Mouse (Mus musculus) retina, postnatal 7 days (tissue): Measurements from ENCODE around the gene Ap3m1.

Experiments
- DNase-seq: peaks from one replicate; pipeline ENCODE4 v3.0.0-alpha.2; 2012; ENCODE audit warnings: low read depth, low spot score

The Ap3m1 gene

GRCm38 (mm10) chr14:21073981-21074380 is 21.7 kb upstream of the Ap3m1 start:
- DNase-seq, result no peak

GRCm38 (mm10) chr14:21069594-21069993 is 17.3 kb upstream of the Ap3m1 start:
- DNase-seq, result no peak

GRCm38 (mm10) chr14:21065490-21066162 is 13.3 kb upstream of the Ap3m1 start:
- no peak for DNase-seq

- no peak for DNase-seq
These were observed 12.0 kb upstream of the Ap3m1 start for GRCm38 (mm10) chr14:21064321-21064720.

GRCm38 (mm10) chr14:21062766-21063513 is 10.6 kb upstream of the Ap3m1 start:
- DNase-seq, result no peak

GRCm38 (mm10) chr14:21058972-21059371 is 6.7 kb upstream of the Ap3m1 start:
- no peak for DNase-seq

- no peak for DNase-seq
These were observed 1.3 kb upstream of the Ap3m1 start for GRCm38 (mm10) chr14:21053586-21053985.

- DNase-seq, result no peak
These were observed 843 bp upstream of the Ap3m1 start for GRCm38 (mm10) chr14:21053151-21053550.

GRCm38 (mm10) chr14:21052781-21053130 is 448 bp upstream of the Ap3m1 start:
- DNase-seq, result no peak

GRCm38 (mm10) chr14:21051380-21052111 is 762 bp downstream of the Ap3m1 start:
- DNase-seq, result no peak

GRCm38 (mm10) chr14:21050734-21051133 is 1.6 kb downstream of the Ap3m1 start:
- DNase-seq, result peak; percentile 23

GRCm38 (mm10) chr14:21048879-21049278 is 3.4 kb downstream of the Ap3m1 start:
- DNase-seq, result no peak

- no peak for DNase-seq
These were observed 4.5 kb downstream of the Ap3m1 start for GRCm38 (mm10) chr14:21047840-21048239.

GRCm38 (mm10) chr14:21039623-21040022 is 12.7 kb downstream of the Ap3m1 start:
- DNase-seq, result no peak

- no peak for DNase-seq
These were observed 13.2 kb downstream of the Ap3m1 start for GRCm38 (mm10) chr14:21039077-21039476.

- DNase-seq, result no peak
These were observed 17.5 kb downstream of the Ap3m1 start for GRCm38 (mm10) chr14:21034791-21035190.

- DNase-seq, result no peak
These were observed 18.0 kb downstream of the Ap3m1 start for GRCm38 (mm10) chr14:21034271-21034670.

GRCm38 (mm10) chr14:21031783-21032511 is 20.4 kb downstream of the Ap3m1 start:
- DNase-seq, result no peak

GRCm38 (mm10) chr14:21029025-21029659 is 23.2 kb downstream of the Ap3m1 start:
- no peak for DNase-seq

- DNase-seq, result no peak
These were observed 24.8 kb downstream of the Ap3m1 start for GRCm38 (mm10) chr14:21027542-21027941.

GRCm38 (mm10) chr14:21020435-21020834 is 31.9 kb downstream of the Ap3m1 start:
- no peak for DNase-seq
